Mouse (Mus musculus): Measurements from ENCODE around the gene Pih1d2. TPM values are rescaled to one million over a fixed set of nuclear protein-coding genes. Genes with fewer than 3 reads are reported as not detected.
"Not testable (repeated sequence)": the region's sequence is repeated elsewhere in the genome, so short reads cannot be mapped to it uniquely, and the experiment has no call there.

Gene Pih1d2
- polyA plus RNA-seq, 1 experiment = 40.3 TPM

GRCm38 (mm10) chr9:50617794-50618330 is 741 bp downstream of the Pih1d2 start:
- H3K27me3 ChIP-seq (ENCODE audit: control insufficient read depth, insufficient read depth, low read length) = no peaks in the 10 kb centered on the region
- TF ChIP-seq CTCF (IDR thresholded peaks at IDR 0.05; ENCODE audit: control insufficient read depth, insufficient read depth, insufficient replicate concordance, low read depth, low read length) = no peak
- TF ChIP-seq POLR2A (IDR thresholded peaks at IDR 0.05; ENCODE audit: control insufficient read depth, low read depth, low read length) = no peak

GRCm38 (mm10) chr9:50630903-50631302 is 13.8 kb downstream of the Pih1d2 start:
- H3K27me3 ChIP-seq (ENCODE audit: control insufficient read depth, insufficient read depth, low read length); H3K4me1 ChIP-seq (ENCODE audit: control insufficient read depth, insufficient read depth, low read length); H3K27ac ChIP-seq (ENCODE audit: control insufficient read depth, insufficient read depth, low read depth, low read length); H3K4me3 ChIP-seq (ENCODE audit: control insufficient read depth, low read depth, low read length); H3K36me3 ChIP-seq (ENCODE audit: control insufficient read depth, insufficient read depth, low read length): not testable (repeated sequence)

More at GRCm38 (mm10) chr9:50617794-50618330, 741 bp downstream of the Pih1d2 start:
- Histone ChIP-seq H3K4me1 (ENCODE audit: control insufficient read depth, insufficient read depth, low read length) (no peaks in the 10 kb centered on the region; the same call in none of the 2 replicates), H3K4me3 (ENCODE audit: control insufficient read depth, low read depth, low read length) (peak overlapping the region; percentile 79), H3K27ac (ENCODE audit: control insufficient read depth, insufficient read depth, low read depth, low read length) (no peak overlapping the region), H3K36me3 (ENCODE audit: control insufficient read depth, insufficient read depth, low read length) (peaks cover 3% of the 10 kb centered on the region)

DNA sequence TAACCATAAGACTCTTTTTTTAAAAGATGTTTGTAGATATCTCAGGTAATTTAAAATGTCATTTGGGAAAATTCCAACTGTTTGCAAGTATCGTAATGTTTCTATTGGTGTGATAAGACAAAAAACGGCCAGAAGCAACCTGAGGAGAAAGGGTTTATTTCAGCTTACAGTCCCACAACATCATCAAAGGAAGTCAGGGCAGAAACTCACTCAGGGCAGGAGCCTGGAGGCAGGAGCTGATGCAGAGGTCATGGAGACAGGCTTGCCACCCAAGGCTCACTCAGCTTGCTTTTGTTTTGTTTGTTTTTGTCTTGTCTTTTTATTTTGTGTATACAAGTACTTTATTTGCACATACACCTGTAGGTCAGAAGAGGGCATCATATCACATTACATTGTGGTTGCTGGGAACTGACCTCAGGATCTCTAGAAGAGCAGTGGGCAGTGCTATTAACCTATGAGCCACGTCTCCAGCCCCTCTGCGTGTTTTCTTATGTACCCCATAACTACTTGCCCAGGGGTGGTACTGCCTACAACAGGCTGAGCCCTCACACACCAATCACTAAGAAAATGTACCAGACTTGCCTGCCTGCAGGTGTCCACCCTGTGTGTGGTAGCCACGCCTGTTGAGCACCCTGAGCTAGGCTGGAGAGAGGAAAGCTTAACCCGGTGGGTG is 15.0 kb downstream of the Pih1d2 start:
- Histone ChIP-seq H3K4me1 (ENCODE audit: control insufficient read depth, insufficient read depth, low read length) (no peaks in the 10 kb centered on the region), H3K4me3 (ENCODE audit: control insufficient read depth, low read depth, low read length) (no peak overlapping the region), H3K27ac (ENCODE audit: control insufficient read depth, insufficient read depth, low read depth, low read length) (no peak overlapping the region), H3K27me3 (ENCODE audit: control insufficient read depth, insufficient read depth, low read length) (no peaks in the 10 kb centered on the region), H3K36me3 (ENCODE audit: control insufficient read depth, insufficient read depth, low read length) (no peaks in the 10 kb centered on the region; the same call in 1 of the 2 replicates)
- TF ChIP-seq CTCF (IDR thresholded peaks at IDR 0.05; ENCODE audit: control insufficient read depth, insufficient read depth, insufficient replicate concordance, low read depth, low read length) (no peak), POLR2A (IDR thresholded peaks at IDR 0.05; ENCODE audit: control insufficient read depth, low read depth, low read length) (no peak)

DNA sequence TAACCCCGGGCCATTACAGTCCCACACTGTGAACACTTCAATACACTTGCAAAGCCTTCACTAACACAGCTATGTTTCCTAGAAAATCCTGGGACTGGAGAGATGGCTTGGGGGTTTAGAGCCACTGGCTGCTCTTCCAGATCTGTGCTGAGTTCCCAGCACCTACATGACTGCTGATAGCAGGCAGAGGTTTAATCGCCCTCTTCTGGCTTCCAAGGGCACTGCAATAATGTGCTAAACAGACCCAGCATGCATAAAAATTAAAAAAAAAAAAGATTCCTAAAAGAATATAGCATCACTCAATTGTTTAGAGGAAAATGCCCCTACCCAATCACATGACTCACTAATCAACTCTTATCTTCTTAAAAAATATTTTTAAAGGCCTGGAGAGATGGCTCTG is 15.9 kb downstream of the Pih1d2 start:
- Histone ChIP-seq H3K27ac (ENCODE audit: control insufficient read depth, insufficient read depth, low read depth, low read length) (no peak overlapping the region), H3K4me3 (ENCODE audit: control insufficient read depth, low read depth, low read length) (no peak overlapping the region), H3K27me3 (ENCODE audit: control insufficient read depth, insufficient read depth, low read length) (no peaks in the 10 kb centered on the region), H3K36me3 (ENCODE audit: control insufficient read depth, insufficient read depth, low read length) (no peaks in the 10 kb centered on the region; the same call in 1 of the 2 replicates), H3K4me1 (ENCODE audit: control insufficient read depth, insufficient read depth, low read length) (no peaks in the 10 kb centered on the region)
- TF ChIP-seq CTCF (IDR thresholded peaks at IDR 0.05; ENCODE audit: control insufficient read depth, insufficient read depth, insufficient replicate concordance, low read depth, low read length) (no peak), POLR2A (IDR thresholded peaks at IDR 0.05; ENCODE audit: control insufficient read depth, low read depth, low read length) (no peak)

- TF ChIP-seq POLR2A (IDR thresholded peaks at IDR 0.05; ENCODE audit: control insufficient read depth, low read depth, low read length) (no peak), CTCF (IDR thresholded peaks at IDR 0.05; ENCODE audit: control insufficient read depth, insufficient read depth, insufficient replicate concordance, low read depth, low read length) (no peak)
- Histone ChIP-seq H3K4me3 (ENCODE audit: control insufficient read depth, low read depth, low read length) (no peak overlapping the region), H3K4me1 (ENCODE audit: control insufficient read depth, insufficient read depth, low read length) (no peaks in the 10 kb centered on the region), H3K27me3 (ENCODE audit: control insufficient read depth, insufficient read depth, low read length) (no peaks in the 10 kb centered on the region), H3K27ac (ENCODE audit: control insufficient read depth, insufficient read depth, low read depth, low read length) (no peak overlapping the region), H3K36me3 (ENCODE audit: control insufficient read depth, insufficient read depth, low read length) (no peaks in the 10 kb centered on the region; the same call in 1 of the 2 replicates)
Observed at GRCm38 (mm10) chr9:50634270-50634669, 17.1 kb downstream of the Pih1d2 start.

- no peak overlapping the region for H3K4me3 ChIP-seq (ENCODE audit: control insufficient read depth, low read depth, low read length)
- H3K27ac ChIP-seq (ENCODE audit: control insufficient read depth, insufficient read depth, low read depth, low read length) = no peak overlapping the region
- H3K27me3 ChIP-seq (ENCODE audit: control insufficient read depth, insufficient read depth, low read length) = no peaks in the 10 kb centered on the region
- TF ChIP-seq POLR2A (IDR thresholded peaks at IDR 0.05; ENCODE audit: control insufficient read depth, low read depth, low read length) (no peak), CTCF (IDR thresholded peaks at IDR 0.05; ENCODE audit: control insufficient read depth, insufficient read depth, insufficient replicate concordance, low read depth, low read length) (no peak)
- no peaks in the 10 kb centered on the region for H3K4me1 ChIP-seq (ENCODE audit: control insufficient read depth, insufficient read depth, low read length)
- H3K36me3 ChIP-seq (ENCODE audit: control insufficient read depth, insufficient read depth, low read length) = peaks cover 6% of the 10 kb centered on the region
Observed at GRCm38 (mm10) chr9:50646826-50647370, 29.8 kb downstream of the Pih1d2 start.

GRCm38 (mm10) chr9:50650503-50650902 is 33.4 kb downstream of the Pih1d2 start:
- TF ChIP-seq CTCF (IDR thresholded peaks at IDR 0.05; ENCODE audit: control insufficient read depth, insufficient read depth, insufficient replicate concordance, low read depth, low read length) = no peak
- TF ChIP-seq POLR2A (IDR thresholded peaks at IDR 0.05; ENCODE audit: control insufficient read depth, low read depth, low read length) = no peak
- H3K4me1 ChIP-seq (ENCODE audit: control insufficient read depth, insufficient read depth, low read length) = no peaks in the 10 kb centered on the region
- H3K4me3 ChIP-seq (ENCODE audit: control insufficient read depth, low read depth, low read length) = no peak overlapping the region
- H3K36me3 ChIP-seq (ENCODE audit: control insufficient read depth, insufficient read depth, low read length) = 0 out of 2 replicates have a peak, but pooled peaks cover 1% of the 10 kb centered on the region
- H3K27ac ChIP-seq (ENCODE audit: control insufficient read depth, insufficient read depth, low read depth, low read length) = no peak overlapping the region
- H3K27me3 ChIP-seq (ENCODE audit: control insufficient read depth, insufficient read depth, low read length) = no peaks in the 10 kb centered on the region

All from testis, adult 2 months (tissue).